Mouse (Mus musculus) macrophage (primary cell): ENCODE measurements around the gene Alkbh5. TPM values are rescaled to one million over a fixed set of nuclear protein-coding genes. Genes with fewer than 3 reads are reported as not detected.

Experiments used
- H3K27ac ChIP-seq: fragments of 350-480 bp; formaldehyde crosslinking; 2 replicates; pipeline ENCODE4 v1.9.0; 2021
- H3K36me3 ChIP-seq: fragments of 350-480 bp; formaldehyde crosslinking; 2 replicates; pipeline ENCODE4 v1.9.0; 2021; ENCODE audit errors: inconsistent target
- H3K4me3 ChIP-seq: fragments of 350-480 bp; formaldehyde crosslinking; 2 replicates; pipeline ENCODE4 v1.9.0; 2021; ENCODE audit errors: inconsistent target
- H3K79me2 ChIP-seq: fragments of 350-480 bp; formaldehyde crosslinking; 2 replicates; pipeline ENCODE4 v1.9.0; 2021; ENCODE audit errors: inconsistent target
- WGBS: methylation state at CpG from one replicate; pipeline ENCODE4 v1.1.7; 2026; ENCODE audit warnings: inconsistent platforms; ENCODE audit not compliant: missing documents; 5-methylcytosine and 5-hydroxymethylcytosine counted together
- polyA plus RNA-seq: library from polyadenylated mRNA; stranded (reverse); fragments of 250-400 nt; gene quantifications from 3 replicates; pipeline ENCODE4 v1.2.4, GENCODE M21; 2018; ENCODE audit warnings: inconsistent platforms
- total RNA-seq, 78 experiments: library from RNA; depleted of rRNA; stranded (reverse); fragments of 250-400 nt; gene quantifications; 1 replicate in 9 of 78; 2 replicates in 24 of 78; 3 replicates in 43 of 78; 4 replicates in 2 of 78; pipeline ENCODE4 v1.2.4; 2018; ENCODE audit warnings: inconsistent platforms in 56 of 78

Alkbh5 gene
- total RNA-seq (2018; cell fraction: chromatin; rRNA removed), result 100 to 1,000 TPM in 1 of 26 experiments, 10 to 100 TPM in 25; 12.3 to 142 (median 23.8) TPM
- 100 to 1,000 TPM in 3 of 26 experiments, 10 to 100 TPM in 23; 55.5 to 122 (median 75.3) TPM for total RNA-seq (2018; cell fraction: cytosol; rRNA removed)
- total RNA-seq (2018; cell fraction: nucleus; rRNA removed), result 100 to 1,000 TPM in 3 of 26 experiments, 10 to 100 TPM in 23; 24.2 to 125 (median 59.2) TPM
- 27.1 to 35.4 TPM (median 28.4 TPM) in 3 replicates for polyA plus RNA-seq

GRCm38 (mm10) chr11:60536180-60536858 is at the start of gene Alkbh5:
Gene Alkbh5, plus strand, starts transcription at chr11:60536381.
- H3K27ac ChIP-seq, result peak within 1 kb of the TSS; percentile 93
- H3K4me3 ChIP-seq, result peak within 1 kb of the TSS; percentile 56
- peaks cover 34% of the 10 kb centered on the region for H3K79me2 ChIP-seq
- 34% methylated on average over 9 of the region's 9 CpGs for WGBS
- H3K36me3 ChIP-seq, result no peaks in the 10 kb centered on the region

- no peaks in the 10 kb centered on the region for H3K79me2 ChIP-seq
- no peaks in the 10 kb centered on the region for H3K36me3 ChIP-seq
- H3K4me3 ChIP-seq, result no peak overlapping the region
- H3K27ac ChIP-seq, result no peak overlapping the region
- 89% methylated on average over 5 of the region's 5 CpGs for WGBS
Measured at GRCm38 (mm10) chr11:60492726-60493125, 43.5 kb upstream of the Alkbh5 start.

DNA sequence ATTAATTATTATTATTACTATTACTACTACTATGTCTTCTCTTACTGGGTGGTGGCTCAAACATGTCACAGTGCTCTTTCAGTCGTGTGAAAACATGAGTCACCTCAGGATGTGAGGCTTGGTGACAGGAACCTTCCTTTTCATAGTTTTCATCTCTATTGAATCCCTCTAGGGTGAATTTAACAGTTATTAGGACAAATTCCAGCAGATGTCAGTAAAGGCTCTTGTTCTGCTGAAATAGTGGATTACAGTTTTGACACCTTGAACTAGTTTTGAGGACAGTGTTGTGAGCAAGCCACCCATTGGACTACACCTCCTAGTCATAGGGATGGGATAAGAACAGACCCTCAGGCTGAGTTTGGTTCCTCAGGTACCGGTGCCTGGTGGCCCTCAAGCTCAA is 40.5 kb upstream of the Alkbh5 start:
- WGBS, result 41% methylated on average over 2 of the region's 2 CpGs
- H3K4me3 ChIP-seq, result no peak overlapping the region
- H3K79me2 ChIP-seq, result no peaks in the 10 kb centered on the region
- no peak overlapping the region for H3K27ac ChIP-seq
- H3K36me3 ChIP-seq, result no peaks in the 10 kb centered on the region

- WGBS, result 94% methylated on average over 13 of the region's 13 CpGs
- H3K4me3 ChIP-seq, result no peak overlapping the region
- H3K79me2 ChIP-seq, result no peaks in the 10 kb centered on the region
- no peaks in the 10 kb centered on the region for H3K36me3 ChIP-seq
- H3K27ac ChIP-seq, result no peak overlapping the region
Measured at GRCm38 (mm10) chr11:60507281-60507680, 28.9 kb upstream of the Alkbh5 start.

- Histone ChIP-seq H3K27ac (no peak overlapping the region), H3K4me3 (no peak overlapping the region), H3K79me2 (no peaks in the 10 kb centered on the region), H3K36me3 (no peaks in the 10 kb centered on the region)
- 15% methylated on average over 11 of the region's 11 CpGs for WGBS
Measured at GRCm38 (mm10) chr11:60508950-60509349, 27.2 kb upstream of the Alkbh5 start.

GRCm38 (mm10) chr11:60509500-60509899 is 26.7 kb upstream of the Alkbh5 start:
- H3K36me3 ChIP-seq, result no peaks in the 10 kb centered on the region
- H3K27ac ChIP-seq, result no peak overlapping the region
- 2% methylated on average over 25 of the region's 25 CpGs for WGBS
- H3K79me2 ChIP-seq, result no peaks in the 10 kb centered on the region
- H3K4me3 ChIP-seq, result no peak overlapping the region

GRCm38 (mm10) chr11:60511893-60512292 is 24.3 kb upstream of the Alkbh5 start:
- H3K79me2 ChIP-seq, result no peaks in the 10 kb centered on the region
- no peak overlapping the region for H3K4me3 ChIP-seq
- H3K36me3 ChIP-seq, result no peaks in the 10 kb centered on the region
- no peak overlapping the region for H3K27ac ChIP-seq
- 90% methylated on average over 1 of the region's 1 CpGs for WGBS

GRCm38 (mm10) chr11:60512520-60512919 is 23.7 kb upstream of the Alkbh5 start:
- Histone ChIP-seq H3K79me2 (no peaks in the 10 kb centered on the region), H3K36me3 (no peaks in the 10 kb centered on the region), H3K4me3 (no peak overlapping the region), H3K27ac (no peak overlapping the region)
- 93% methylated on average over 2 of the region's 2 CpGs for WGBS

GRCm38 (mm10) chr11:60514941-60515340 is 21.2 kb upstream of the Alkbh5 start:
- 91% methylated on average over 2 of the region's 2 CpGs for WGBS
- no peaks in the 10 kb centered on the region for H3K79me2 ChIP-seq

DNA sequence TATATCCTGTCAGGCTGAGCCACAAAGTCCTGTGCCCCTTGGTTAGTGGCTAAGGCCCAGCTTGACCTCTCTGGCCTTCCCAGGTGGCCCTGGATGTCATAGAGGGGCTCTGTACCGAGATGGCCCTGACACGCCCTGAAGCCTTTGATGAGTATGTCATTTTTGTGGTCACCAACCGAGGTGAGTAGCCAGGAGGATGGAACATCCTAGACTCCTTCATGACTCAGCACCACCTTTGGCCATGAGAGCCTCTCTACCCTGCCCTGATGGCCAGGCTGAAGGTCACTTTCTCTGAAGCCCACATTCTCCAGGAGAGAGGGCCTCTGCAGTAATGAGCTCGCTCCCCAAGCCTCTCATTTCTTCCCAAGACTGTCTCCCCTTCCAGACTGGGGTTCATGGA is 17.9 kb upstream of the Alkbh5 start:
- no peak overlapping the region for H3K4me3 ChIP-seq
- WGBS, result 71% methylated on average over 4 of the region's 4 CpGs
- no peaks in the 10 kb centered on the region for H3K79me2 ChIP-seq

More at GRCm38 (mm10) chr11:60514941-60515340, 21.2 kb upstream of the Alkbh5 start:
- H3K36me3 ChIP-seq, result no peaks in the 10 kb centered on the region
- H3K27ac ChIP-seq, result no peak overlapping the region
- no peak overlapping the region for H3K4me3 ChIP-seq

GRCm38 (mm10) chr11:60522027-60522426 is 14.2 kb upstream of the Alkbh5 start:
- Histone ChIP-seq H3K79me2 (no peaks in the 10 kb centered on the region), H3K27ac (no peak overlapping the region), H3K36me3 (no peaks in the 10 kb centered on the region), H3K4me3 (no peak overlapping the region)
- WGBS, result 94% methylated on average over 5 of the region's 5 CpGs

More for the DNA sequence above, 17.9 kb upstream of the Alkbh5 start:
- H3K36me3 ChIP-seq, result no peaks in the 10 kb centered on the region
- no peak overlapping the region for H3K27ac ChIP-seq

- no peaks in the 10 kb centered on the region for H3K36me3 ChIP-seq
- no peak overlapping the region for H3K27ac ChIP-seq
- 95% methylated on average over 6 of the region's 6 CpGs for WGBS
- H3K79me2 ChIP-seq, result no peaks in the 10 kb centered on the region
- H3K4me3 ChIP-seq, result no peak overlapping the region
Measured at GRCm38 (mm10) chr11:60522661-60523365, 13.4 kb upstream of the Alkbh5 start.

DNA sequence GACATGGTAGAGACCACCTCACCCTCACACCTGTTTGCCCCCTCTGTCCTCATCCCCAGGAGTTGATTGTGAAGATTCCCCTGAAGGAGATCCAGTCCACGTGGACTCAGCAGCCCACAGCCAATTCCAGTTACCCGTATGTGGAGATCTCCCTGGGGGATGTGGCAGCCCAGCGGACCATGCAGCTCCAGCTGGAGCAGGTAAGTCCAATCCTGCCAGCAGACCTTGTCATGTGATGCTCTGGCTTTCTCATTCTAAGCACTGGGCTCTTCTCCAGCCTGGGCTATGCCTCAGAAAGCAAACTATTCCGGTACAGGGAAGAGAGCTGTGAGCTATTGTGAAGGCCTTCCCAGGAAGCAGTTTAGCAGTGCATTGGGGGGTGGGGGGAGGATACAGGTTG is 9.7 kb upstream of the Alkbh5 start:
- H3K36me3 ChIP-seq, result no peaks in the 10 kb centered on the region
- WGBS, result 92% methylated on average over 4 of the region's 4 CpGs

DNA sequence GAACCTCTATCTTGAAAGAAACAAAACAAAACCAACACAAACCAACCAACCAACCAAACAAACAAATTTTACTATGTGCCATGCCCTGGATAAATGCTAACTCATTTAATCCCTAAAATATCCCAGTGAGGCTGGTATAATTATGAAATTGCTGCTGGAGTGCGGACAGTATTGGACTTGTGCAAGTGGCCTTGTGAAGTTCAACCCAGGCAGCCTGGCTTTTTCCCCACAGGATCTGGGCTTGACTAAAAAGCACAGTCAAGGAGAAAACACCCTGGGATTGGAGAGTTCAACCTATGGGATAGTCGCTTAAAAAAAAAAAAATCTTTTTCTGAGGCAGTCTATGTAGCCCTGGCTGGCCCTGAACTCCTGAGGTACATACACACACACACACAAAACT is 505 bp upstream of the Alkbh5 start:
- Histone ChIP-seq H3K4me3 (no peak overlapping the region), H3K79me2 (peaks cover 27% of the 10 kb centered on the region), H3K36me3 (no peaks in the 10 kb centered on the region), H3K27ac (no peak overlapping the region)
- 80% methylated on average over 2 of the region's 2 CpGs for WGBS

More for the DNA sequence above, 9.7 kb upstream of the Alkbh5 start:
- Histone ChIP-seq H3K4me3 (no peak overlapping the region), H3K79me2 (no peaks in the 10 kb centered on the region), H3K27ac (no peak overlapping the region)
